Mouse (Mus musculus) layer of hippocampus, adult 8-10 months (tissue): ENCODE measurements at regions not wholly inside any gene's neighbourhood (a gene's known extent, or its start where the extent isn't known, plus 50 kb on each side); places are given as distances from the start of the nearest gene placed in this dataset.

Source experiments
- DNase-seq, 2 experiments: peaks; one replicate each; pipeline ENCODE4 v3.0.0; 2022; ENCODE audit warnings: low spot score in 2 of 2

DNA sequence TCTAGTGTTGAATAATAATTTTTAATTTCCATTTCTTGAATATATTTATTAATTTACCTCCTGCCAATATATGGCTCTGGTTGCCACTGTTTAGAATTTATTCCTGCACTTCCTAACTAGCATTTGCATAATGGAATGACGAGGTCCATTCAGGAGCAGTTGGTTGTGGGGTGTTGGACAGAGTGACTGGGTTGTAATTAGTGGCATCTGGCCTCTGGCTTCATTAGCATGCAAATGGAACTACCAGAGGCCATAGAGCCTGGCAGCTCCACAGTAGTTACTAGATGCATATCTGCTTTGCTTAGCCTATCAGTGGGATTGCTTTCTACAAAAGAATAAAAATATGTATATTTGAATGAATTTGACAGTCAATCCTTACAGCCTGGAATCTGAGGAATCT lies 1099.6 kb upstream of the Cdh8 start:
- DNase-seq = no peak

DNA sequence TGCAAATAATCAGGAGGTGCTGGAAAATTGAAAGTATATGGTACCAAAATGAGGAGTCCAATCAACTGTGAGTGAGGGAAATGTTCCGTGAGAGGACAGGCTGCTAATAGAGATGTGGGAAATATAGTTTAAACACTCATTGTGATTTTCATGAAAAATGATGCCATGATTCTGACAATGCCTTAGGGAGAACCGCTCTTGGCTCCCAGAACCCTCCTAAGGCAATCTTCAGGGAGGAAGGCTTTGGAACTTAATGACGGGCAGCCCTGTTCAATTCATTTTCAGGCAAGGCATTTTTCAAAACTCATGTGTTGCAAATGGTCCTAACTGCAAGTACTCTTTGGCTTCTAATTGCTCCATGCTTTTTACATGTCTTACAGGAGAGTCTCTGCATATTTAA lies 1098.9 kb upstream of the Cdh8 start:
- no peak for DNase-seq

DNA sequence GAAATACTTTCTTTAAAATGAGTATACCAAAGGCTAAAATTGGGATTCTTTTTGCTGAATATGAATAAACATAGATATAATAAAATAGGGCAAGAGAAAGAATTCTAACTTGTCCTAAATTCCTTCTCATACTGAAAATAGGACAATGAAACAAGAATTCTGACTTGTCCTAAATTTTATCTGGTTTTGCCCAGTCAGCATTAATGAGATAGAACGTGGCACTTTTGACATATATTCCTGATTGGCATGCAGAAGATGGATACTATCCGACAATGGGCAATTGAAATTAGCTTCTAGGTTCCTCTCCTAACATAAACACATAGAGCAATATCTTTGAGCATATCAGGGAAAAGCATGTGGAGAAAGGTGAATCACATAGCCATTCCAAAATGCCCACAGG lies 1090.2 kb upstream of the Cdh8 start:
- DNase-seq = no peak

DNA sequence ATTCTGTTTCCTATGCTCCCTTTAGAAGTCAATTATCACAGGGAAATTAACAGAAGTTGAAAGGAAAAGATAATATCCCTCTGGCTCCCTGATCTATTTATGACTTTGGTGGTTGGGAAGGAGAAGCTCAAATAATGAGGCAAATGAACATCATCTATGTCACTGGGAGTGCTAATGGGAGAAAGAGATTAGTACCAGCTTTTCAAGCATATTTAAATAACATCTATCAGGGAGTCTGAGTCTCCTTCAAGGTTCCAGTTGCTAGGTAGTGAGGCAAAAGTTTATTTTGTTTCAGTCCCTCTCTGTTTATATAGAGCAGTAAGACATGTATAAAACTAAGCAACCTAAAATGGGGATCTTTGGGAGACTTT lies 1084.1 kb upstream of the Cdh8 start:
- DNase-seq = no peak

DNA sequence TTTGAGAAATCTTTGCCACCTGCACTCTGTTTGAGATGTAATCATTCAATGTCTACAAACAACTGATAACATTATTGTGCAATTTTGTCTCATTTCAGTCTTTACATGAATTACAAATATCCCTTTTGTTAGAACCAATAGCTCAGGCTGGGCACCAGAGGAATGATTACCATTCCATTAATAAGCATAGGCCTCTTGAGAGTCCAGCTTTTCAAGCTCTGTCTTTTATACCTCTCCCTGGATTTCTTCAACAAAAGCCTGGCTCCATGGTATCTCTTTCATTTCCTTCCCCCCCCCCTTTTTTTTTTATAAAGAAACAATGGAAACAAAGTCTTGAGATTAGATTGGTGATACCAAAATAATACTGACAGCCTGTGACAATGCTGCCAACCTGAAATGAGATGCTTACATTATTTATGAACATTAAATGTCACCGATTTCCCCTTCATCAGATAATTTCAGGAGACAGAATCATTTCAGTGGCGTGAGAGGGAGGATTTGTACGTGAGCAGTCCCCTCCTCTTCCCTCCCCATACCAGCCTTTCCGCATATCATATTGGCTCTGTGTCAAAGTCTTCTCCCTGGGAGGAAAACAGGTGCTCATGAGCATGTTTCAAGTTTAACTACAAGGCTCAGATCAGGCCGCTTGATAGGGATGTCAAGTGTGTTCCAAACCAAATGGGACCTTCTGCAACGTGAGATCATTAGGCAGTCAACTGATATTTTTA lies 1083.5 kb upstream of the Cdh8 start:
- DNase-seq = no peak

DNA sequence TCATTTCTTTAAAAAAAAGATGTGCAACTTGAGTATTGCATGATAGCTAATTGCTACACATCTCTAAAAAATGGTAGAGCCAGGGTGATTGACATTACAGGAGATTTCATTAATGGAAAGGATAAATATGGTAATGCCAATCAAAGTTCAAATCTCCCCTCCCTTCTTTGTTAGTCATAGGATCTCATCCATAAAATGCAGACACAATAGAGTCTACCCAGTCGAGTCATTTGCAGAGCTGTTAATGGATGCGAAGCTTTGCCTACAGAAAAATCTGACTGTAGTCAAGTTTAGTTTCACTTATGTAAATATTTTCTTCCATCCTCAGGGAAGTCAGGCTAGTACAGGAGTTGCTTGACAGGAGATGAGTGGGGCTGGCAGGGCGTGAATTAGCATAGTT lies 1078.2 kb upstream of the Cdh8 start:
- no peak for DNase-seq

DNA sequence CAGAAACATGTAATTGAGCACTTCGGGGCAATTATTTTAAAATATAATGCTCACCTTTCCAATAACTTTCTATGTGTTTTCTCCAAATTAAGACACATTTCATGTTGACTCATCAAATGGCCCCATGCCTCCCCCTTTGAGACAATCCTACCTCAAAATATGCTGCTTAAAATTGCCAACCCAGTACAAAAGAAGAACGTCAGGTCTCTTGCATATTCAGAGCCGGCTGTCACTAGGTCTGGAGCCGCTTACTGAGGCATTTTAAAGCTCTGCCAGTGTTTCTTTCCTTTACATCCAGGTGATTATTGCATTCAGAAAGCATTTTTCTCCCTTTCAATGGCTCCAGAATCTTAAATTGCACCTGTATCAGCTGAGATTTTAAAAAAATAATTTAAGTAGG lies 1059.7 kb upstream of the Cdh8 start:
- no peak for DNase-seq

DNA sequence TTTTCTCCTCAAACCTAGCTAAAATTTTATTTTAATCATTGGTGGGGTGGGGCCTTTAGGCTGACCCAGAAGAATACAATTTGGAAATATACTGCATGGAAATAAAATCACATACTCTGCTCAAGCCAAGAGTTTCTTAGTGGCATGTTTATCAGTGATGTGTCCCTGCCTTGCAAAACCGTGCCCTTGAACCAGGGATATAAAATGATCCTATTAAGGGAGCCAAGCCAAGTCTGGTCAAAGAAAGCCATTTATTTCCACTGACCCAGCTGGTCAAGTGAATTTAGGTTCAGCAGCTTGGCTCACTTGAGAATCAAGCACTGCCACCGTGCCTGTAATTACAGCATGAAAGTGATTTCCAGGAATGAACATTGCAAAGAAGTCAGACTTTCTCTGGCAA lies 1035.0 kb upstream of the Cdh8 start:
- no peak for DNase-seq

DNA sequence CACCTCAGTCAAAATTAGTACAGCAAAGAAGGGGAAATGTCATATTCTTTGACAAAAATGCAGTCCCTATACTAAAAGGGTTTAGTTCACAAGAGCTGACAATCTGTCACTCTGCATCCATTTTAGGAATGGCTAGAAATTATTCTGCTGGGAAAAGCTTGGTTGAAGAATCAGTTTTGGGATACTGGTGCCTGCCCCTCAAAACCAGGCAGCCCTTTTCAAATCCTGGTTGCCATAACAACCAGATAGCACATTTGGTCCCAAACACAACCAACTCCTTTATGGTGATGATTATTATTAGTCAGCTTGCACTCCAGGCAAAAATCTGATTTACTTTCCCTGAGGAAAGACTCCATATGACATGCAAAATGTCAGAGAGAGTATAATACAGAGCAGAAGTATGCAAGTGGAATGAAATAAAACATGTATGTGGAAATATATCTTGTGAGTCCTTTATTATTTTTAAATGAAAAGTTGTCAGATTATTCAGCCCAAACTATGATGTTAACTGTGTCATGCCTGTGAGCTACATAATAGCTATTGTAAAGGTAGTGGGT lies 1034.2 kb upstream of the Cdh8 start:
- peak; percentile 5 to 15 for DNase-seq

DNA sequence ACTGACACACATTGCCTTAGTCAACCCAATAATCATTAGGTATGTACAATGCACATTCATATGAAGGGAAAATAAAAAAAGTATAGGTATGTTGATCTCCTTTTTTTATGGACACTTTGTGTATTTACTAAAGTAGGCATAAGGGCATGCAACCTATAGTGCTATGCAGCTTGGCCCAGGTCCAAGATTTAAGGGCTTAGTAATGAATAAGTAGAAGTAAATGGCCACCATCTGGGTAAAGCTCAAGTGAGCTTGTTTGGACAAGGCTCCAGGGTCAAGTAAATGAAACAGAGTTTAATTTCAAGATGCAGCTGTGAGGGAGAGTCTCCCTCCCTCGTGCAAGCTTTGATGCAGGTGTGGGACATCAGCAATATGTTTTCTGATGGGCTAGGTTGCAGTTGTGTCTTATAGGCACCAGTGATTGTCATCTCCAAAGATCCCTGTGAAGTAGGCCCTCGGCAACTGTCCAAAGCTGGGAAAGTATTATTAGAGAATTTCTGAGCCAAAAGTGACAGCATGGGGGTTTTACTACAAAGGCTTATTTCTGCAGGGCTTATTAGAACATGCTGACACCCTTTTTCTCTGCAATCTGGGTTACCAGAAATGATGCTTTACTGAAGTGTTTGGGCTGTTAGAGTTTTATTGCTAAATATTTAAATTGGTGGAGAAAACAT lies 1030.5 kb upstream of the Cdh8 start:
- peak; percentile 4 to 20 for DNase-seq
